Mouse (Mus musculus) kidney, adult 9 months (tissue): ENCODE data around the gene Lcn11.

Experiments
- DNase-seq: peaks from one replicate; pipeline ENCODE4 v3.0.0; 2022

The Lcn11 gene

DNA sequence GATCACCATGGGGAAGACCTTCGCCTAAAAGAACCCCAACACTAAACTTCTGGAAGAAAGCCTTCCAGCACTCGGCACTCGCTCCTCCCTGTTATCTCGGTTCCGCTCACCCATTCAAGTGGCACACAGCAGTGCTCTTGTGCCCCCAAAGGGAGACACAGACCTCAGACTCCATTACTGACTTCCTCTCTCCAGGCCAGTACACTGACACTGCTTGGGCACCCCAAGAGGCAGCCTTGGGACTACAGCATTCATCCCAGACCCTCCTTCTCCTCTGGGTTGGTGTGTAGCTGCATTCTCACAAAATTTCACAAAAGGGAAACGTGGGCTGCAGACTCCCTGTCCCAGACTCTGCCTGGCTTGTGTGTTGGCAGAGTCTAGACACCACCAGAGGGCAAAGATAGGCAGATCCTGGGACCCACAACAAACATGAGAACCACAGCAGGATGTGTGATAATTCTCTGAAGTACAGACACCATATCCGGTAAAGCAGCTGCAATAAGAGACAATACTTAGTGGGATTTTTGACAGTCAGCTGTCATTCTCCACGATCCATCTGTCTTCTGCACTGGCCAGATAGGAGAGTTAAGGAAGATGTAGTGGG lies 51.6 kb downstream of the Lcn11 start:
- no peak for DNase-seq
